Mouse (Mus musculus): ENCODE data around the gene Enpep. TPM values are rescaled to one million over a fixed set of nuclear protein-coding genes. Genes with fewer than 3 reads are reported as not detected.

The Enpep gene
- polyA plus RNA-seq (2012; rRNA removed), result 2.2 TPM in 2 replicates

DNA sequence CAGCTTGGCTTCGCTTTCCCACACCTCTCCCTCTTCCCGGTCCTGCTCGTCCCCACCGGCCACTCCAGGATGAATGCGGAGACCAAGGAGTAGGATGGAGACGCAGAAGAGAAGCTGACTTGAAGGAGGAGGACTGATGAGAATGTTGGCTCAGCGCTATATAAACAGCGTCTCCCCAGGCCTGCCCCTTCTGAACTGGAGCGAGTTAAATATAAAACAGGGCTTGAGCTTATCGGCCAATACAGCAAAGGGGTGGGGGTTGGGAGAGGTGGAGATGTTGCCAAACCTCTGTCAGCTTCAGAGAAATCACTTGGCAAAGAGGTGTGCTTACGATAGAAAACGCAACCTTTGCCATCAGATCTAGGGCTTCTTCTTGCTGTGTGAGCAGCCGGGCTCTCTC is at the start of gene Enpep:
TSS of gene Enpep (minus strand) at position 135 of the 400 bp plus-strand sequence.

Other genes with a start within 250 kb of the Enpep start
- gene Pitx2, start 132.8 kb downstream of the Enpep start, polyA plus RNA-seq (2012; rRNA removed), result 6.1 and 6.3 TPM in 2 replicates
- gene Elovl6, start 199.6 kb upstream of the Enpep start, polyA plus RNA-seq (2012; rRNA removed), result 36.7 and 38.2 TPM in 2 replicates